Mouse (Mus musculus) stomach, postnatal 0 days (tissue): ENCODE data around the gene Ripor2.

Source experiments
- CTCF ChIP-seq: IDR thresholded peaks from 2 replicates; pipeline ENCODE4 v1.5.1; 2016; ENCODE audit warnings: antibody characterized with exemption, low read depth, mild to moderate bottlenecking, moderate library complexity
- EP300 ChIP-seq: optimal IDR thresholded peaks from 2 replicates; pipeline ENCODE3; 2016; ENCODE audit warnings: antibody characterized with exemption

DNA sequence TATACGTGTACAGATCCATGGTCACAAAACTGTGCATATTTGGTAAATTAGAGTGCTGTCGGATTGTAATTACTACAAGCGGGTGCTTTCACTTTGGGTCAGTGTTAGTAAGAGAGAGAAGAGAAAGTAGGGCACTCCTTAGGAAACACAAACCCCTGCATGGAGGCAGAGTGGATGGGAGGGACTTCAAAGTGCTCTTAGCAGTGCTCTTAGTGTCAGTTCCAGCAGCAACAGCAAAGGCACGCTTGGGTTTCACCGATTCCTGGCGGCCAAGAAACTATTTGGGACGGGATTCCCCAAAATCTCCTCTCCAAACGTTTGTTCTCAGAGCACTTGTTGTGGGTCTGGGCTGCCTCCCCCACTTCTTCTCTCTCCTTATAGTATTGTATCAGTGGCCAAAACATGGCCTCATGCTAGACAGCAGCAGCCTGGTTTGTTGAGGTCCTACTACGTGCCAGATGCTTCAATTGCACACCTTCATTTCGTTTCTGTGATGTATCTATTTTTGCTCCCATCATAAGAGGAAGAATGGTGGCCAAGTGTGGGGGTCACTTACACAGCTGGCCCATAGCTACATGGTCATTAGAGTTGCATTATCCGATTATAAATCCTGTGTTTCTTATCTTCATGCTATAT, 14.7 kb upstream of the Ripor2 start:
- no peak for TF ChIP-seq EP300
- no peak for TF ChIP-seq CTCF
